Mouse (Mus musculus) urinary bladder, postnatal 36 days (tissue): ENCODE results near the gene Aig1.

Source experiments
- DNase-seq, 2 experiments: peaks; one replicate each; pipeline ENCODE4 v3.0.0; 2022; ENCODE audit warnings: low spot score in 2 of 2, mixed read lengths in 1 of 2

The Aig1 gene

GRCm38 (mm10) chr10:13702688-13703087 lies 166.1 kb downstream of the Aig1 start:
- DNase-seq: no peak

DNA sequence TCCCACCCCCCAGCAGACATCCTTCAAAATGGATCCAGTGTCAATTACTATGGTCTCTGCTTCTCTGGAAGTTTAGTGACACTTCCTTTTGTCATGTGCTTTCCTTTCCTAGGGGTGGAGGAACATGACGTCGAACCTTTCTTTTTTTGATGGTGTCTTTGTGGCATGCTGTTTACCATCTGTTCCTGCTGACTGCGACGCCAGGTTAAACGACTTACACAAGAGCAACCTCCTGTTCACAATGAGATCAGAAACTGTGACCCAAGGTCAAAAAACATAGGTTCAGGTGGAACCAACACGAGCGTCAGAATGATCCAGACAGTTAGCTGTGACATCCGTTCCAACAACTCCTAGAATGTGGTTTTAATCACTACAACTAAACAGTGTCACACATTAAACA lies 166.7 kb downstream of the Aig1 start:
- no peak for DNase-seq

- no peak for DNase-seq
Measured at GRCm38 (mm10) chr10:13696326-13696725, 172.5 kb downstream of the Aig1 start.

GRCm38 (mm10) chr10:13693276-13693675 lies 175.5 kb downstream of the Aig1 start:
- no peak for DNase-seq

- no peak for DNase-seq
Measured at GRCm38 (mm10) chr10:13690773-13691172, 178.0 kb downstream of the Aig1 start.

DNA sequence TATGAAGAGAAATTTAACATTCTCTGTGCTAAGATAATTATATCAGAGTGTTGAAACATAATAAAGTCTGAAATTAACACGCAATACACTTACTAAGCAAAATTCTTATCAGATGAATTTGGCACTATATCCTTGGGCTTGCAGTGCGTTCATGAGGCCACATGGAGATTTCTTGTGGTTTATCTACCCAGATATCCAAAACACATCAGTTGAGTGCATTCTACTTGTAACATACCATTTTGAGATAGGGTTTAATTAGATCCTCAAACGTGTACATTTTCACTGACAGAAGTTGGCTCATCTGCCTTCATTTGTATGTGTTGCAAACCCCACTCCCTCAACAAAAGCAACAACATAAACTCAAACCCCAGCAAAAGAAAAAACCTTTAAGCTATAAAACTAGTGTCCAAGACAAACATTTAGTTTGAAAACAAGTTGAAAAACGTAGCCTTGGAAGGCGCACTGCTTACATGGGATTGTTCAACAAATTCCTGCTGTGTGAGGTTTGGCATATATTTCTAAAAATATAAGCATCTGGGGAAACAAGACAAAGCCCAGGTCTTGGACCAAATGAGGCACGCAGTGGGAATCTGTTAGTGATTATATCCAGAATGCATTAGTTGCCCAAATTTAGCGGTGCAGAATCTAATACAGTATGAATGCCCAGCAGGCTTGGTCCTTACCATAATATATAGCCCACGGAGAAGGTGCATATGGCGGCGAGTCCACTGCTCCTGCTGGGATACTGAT lies 178.8 kb downstream of the Aig1 start:
- no peak for DNase-seq

DNA sequence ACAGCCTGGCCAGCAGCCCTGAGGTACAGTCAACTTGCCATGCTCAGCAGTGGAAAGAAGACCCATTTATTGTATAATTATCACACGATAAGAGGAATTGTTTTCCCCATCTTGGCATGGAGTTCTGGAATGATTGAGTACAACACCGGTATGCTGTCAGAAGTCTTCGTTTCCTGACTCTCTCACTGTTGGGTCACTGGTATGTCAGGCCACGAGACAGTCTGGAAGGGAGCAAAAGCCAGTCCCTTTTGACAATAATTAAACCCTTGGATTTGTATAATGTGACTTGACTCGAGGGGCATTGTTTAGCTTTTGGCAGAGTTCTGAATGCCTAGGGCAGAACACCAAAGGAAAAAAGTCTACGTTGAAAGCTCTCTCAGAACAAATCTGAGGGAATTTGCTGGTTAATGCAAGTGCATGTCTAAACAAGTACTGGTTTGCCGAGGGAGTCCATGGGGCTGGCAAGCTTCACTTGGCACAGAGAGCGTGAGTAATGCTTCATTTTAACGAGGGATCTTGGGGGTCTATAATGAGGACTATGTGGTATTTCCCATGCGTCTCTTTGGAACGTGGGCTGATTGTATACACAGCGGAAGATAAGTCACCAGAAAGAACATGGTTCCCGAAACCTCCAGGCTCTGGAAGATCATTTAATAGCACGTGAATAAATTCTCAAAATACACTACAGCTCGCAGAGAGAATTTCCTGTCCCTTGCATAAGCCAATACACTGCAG lies 180.2 kb downstream of the Aig1 start:
- DNase-seq: no peak

GRCm38 (mm10) chr10:13687182-13687810 lies 181.5 kb downstream of the Aig1 start:
- DNase-seq: no peak

DNA sequence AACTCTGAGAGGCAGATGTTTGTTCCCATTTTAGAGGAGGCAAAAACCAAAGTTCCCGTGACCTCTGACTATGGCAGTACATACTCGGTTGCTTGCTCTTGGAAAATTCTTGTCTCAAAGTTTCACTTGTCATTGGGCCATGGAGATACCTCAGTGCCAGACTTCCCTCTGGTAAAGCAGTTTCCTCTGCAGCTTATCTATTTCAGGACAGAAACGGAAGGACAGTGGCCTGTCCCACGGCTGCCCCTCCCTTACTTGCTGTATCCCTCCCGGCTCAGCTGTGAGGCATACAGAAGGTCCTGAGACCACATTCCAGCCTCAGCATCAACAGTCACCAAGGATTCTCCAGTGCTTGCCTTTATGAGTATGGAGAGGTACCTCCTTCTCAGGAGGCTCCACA lies 182.7 kb downstream of the Aig1 start:
- no peak for DNase-seq

DNA sequence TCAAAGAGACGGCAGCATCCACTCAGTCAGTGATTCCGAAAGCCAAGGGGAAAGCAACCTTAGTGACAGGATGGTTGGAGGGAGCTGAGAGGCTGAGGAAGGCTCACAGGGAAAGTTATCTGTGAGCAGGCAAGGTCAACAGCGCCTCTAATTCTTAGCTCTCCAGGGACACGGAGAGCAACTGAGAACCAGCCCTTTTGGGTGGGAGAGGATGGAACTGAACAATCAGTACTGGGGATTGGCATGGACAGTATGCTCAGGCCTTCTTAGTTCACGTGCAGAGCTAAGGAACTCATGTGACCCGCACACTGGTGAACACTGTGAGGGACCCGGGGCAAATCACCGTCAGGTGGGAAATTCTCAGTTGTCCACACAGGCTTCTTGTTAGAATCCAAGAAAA lies 183.4 kb downstream of the Aig1 start:
- no peak for DNase-seq

DNA sequence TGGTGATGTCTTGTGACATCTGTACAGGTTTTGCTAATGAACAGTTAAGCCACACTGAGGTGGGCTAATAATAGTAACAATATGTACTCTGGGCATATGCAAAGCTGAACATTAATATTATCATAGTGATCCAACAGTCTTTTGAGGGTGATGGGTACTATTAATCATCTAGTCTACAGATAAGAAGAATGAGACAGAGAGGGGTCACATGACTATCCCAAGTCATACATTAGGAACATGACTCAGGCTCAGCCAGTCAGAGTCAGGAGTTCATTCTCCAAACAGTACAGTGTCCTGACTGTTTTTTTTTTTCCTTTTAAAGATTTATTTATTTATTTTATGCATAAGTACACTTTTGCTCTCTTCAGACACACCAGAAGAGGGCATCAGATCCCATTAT lies 184.3 kb downstream of the Aig1 start:
- DNase-seq: no peak

DNA sequence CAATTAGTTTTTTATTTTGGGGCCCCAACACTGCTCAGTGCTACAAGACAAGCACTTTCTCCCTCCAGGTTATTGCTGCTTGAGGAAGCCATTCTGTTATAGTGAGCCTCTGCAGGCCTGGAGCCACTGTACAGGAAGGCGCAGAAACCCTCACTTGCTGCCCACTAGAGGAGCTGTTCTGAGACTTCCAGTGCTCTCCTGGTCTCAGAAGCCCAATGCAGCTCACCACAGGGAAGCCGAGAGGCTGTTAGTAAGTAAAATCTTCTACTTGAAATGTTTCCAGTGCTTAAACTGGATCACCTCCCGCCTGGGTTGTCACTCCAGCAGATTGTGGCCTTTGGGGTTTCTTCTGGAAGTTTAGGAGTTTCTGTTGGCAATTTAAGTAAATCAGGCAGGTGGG lies 186.2 kb downstream of the Aig1 start:
- DNase-seq: no peak

GRCm38 (mm10) chr10:13677440-13677839 lies 191.3 kb downstream of the Aig1 start:
- DNase-seq: no peak

- DNase-seq: no peak
Measured at GRCm38 (mm10) chr10:13675033-13675379, 193.8 kb downstream of the Aig1 start.

DNA sequence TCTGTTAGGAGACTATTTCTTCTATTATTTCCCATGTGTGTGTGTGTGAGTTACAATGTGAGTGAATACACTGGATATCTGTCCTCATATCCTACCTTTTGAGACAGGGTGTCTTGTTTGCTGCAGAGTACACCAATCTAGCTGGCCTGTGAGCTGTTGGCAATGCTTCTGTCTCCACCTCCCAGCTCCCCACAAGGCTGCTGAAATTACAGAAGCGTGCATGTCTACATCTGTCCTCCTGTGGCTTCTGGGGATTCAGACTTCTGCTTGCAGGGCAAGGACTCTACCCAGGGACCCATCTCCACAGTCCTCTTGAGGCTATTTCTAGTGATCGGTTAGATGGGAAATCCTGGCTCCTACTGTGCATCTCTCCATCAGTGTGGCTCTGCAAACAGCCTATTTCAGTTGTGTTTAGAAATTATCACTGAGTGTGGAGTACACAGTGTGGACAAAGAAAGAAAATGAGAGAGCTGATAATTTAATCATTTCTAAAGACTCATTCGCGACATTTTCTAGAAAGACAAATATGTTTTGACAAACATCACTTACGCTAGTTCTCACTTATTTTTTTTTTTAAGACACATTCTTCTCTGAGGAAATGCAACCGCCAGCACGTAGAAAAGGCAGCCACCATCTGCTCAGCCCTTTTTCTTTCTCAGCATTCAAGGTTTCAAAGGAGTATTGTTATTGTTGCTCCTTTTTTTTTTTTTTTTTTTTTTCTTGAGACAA lies 194.3 kb downstream of the Aig1 start:
- DNase-seq: no peak

DNA sequence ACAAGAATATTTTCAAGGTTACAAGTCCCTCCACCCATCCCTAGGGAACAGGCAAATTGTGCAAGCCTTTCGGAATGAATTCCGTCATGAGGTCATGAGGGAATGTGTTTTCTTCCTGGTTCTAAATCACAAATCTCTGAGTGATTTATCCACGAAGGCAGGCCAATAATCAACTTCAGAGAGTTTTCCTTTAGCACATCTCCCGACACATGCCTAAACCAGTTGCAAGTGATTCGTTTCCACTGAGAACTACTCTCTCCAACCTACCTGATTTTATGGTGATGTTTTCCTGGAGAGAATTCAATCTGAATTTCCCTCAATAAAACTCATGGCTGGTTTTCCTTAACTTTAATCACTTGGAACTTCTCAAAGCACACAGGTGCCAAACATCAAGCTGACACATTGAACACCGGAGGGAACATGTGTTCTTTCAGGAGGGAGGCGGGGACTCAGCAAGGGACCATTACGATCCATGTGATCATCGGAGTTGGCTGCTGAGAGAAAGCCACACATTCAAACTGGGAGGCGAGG lies 201.5 kb downstream of the Aig1 start:
- peak in 1 of 2 experiments; percentile 63 for DNase-seq

DNA sequence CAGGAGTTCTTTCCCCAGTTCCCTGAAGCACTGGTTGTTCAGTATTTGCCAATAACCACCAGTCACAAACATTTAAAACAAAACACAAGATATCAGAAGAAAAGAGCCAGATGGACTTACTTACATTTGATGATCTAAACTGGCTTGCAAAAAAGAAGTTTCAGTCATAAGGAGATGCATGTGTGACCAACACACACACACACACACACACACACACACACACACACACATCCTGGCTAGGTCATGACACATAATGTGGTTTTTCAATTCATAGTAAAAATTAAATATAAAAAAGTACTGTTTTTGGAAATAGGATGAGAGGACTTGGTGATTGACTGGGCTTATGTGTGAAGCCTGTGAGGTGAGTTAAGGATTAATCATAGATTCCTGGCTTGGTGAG lies 205.3 kb downstream of the Aig1 start:
- DNase-seq: no peak

- no peak for DNase-seq
Measured at GRCm38 (mm10) chr10:13659778-13660177, 209.0 kb downstream of the Aig1 start.

GRCm38 (mm10) chr10:13653739-13654462 lies 214.9 kb downstream of the Aig1 start:
- DNase-seq: no peak

GRCm38 (mm10) chr10:13653326-13653725 lies 215.5 kb downstream of the Aig1 start:
- no peak for DNase-seq

- DNase-seq: no peak
Measured at GRCm38 (mm10) chr10:13652061-13652460, 216.7 kb downstream of the Aig1 start.
